Mouse (Mus musculus) stomach, postnatal 0 days (tissue): ENCODE data around the gene Rps3a1. TPM values are rescaled to one million over a fixed set of nuclear protein-coding genes. Genes with fewer than 3 reads are reported as not detected.

ENCODE experiments used
- ATAC-seq: fragments of 200-750 bp; cut with Nextera tagmentation; 2 replicates; pipeline ENCODE4 v1.8.0; 2017; ENCODE audit not compliant: low FRiP score, low TSS enrichment
- DNase-seq: peaks from one replicate; pipeline ENCODE4 v3.0.0-alpha.2; 2016; ENCODE audit warnings: low spot score
- H3K27ac ChIP-seq: fragments of 300-500 bp; sonication (generic); replicated peaks from 2 replicates; pipeline ENCODE4 v1.5.1; 2014; ENCODE audit warnings: mild to moderate bottlenecking, control low read depth
- H3K27me3 ChIP-seq: fragments of 300-500 bp; sonication (generic); 2 replicates; pipeline ENCODE4 v1.6.1; 2014; ENCODE audit warnings: low read length; ENCODE audit not compliant: control insufficient read depth, insufficient read depth
- H3K36me3 ChIP-seq: fragments of 300-500 bp; sonication (generic); 2 replicates; pipeline ENCODE4 v1.6.1; 2014; ENCODE audit warnings: low read length, mixed read lengths; ENCODE audit not compliant: control insufficient read depth, insufficient read depth
- H3K4me1 ChIP-seq: fragments of 300-500 bp; sonication (generic); replicated peaks from 2 replicates; pipeline ENCODE4 v1.6.1; 2014; ENCODE audit warnings: antibody characterized with exemption; ENCODE audit not compliant: control insufficient read depth, insufficient read depth
- H3K4me2 ChIP-seq: fragments of 300-500 bp; sonication (generic); replicated peaks from 2 replicates; pipeline ENCODE4 v1.6.1; 2014; ENCODE audit warnings: low read depth, mild to moderate bottlenecking, control low read depth, moderate library complexity
- H3K4me3 ChIP-seq: fragments of 300-500 bp; sonication (generic); 2 replicates; pipeline ENCODE4 v1.5.1; 2014; ENCODE audit warnings: low read depth, low read length, control low read depth
- H3K9ac ChIP-seq: fragments of 300-500 bp; sonication (generic); 2 replicates; pipeline ENCODE4 v1.6.1; 2014; ENCODE audit warnings: mild to moderate bottlenecking, low read length, control low read depth, mixed read lengths
- H3K9me3 ChIP-seq: fragments of 300-500 bp; sonication (generic); 2 replicates; pipeline ENCODE4 v1.6.1; 2016; ENCODE audit warnings: low read length; ENCODE audit not compliant: control insufficient read depth
- CTCF ChIP-seq: IDR thresholded peaks from 2 replicates; pipeline ENCODE4 v1.5.1; 2016; ENCODE audit warnings: antibody characterized with exemption, low read depth, mild to moderate bottlenecking, moderate library complexity
- EP300 ChIP-seq: optimal IDR thresholded peaks from 2 replicates; pipeline ENCODE3; 2016; ENCODE audit warnings: antibody characterized with exemption
- WGBS: fragments of 180-500 bp; shearing (Covaris S2); extraction: QIAGEN DNeasy Blood & Tissue Kit; methylation state at CpG from one replicate; pipeline ENCODE4 v1.1.7; 2014; 5-methylcytosine and 5-hydroxymethylcytosine counted together
- polyA plus RNA-seq: library from polyadenylated mRNA; unstranded; fragments of >200 nt; fragmentation: Nextera tagmentation; extraction: Ambion mirVana; gene quantifications from 2 replicates; pipeline ENCODE4 v1.2.1, GENCODE M21; 2015

Gene Rps3a1
- polyA plus RNA-seq, 1 experiment from 2014 or later, result 1,198 TPM

- Histone ChIP-seq H3K4me3 (no peak overlapping the region), H3K27me3 (no peaks in the 10 kb centered on the region), H3K4me2 (no peak overlapping the region), H3K36me3 (no peaks in the 10 kb centered on the region), H3K27ac (no peak overlapping the region), H3K9ac (no peak overlapping the region), H3K9me3 (no peaks in the 10 kb centered on the region), H3K4me1 (no peaks in the 10 kb centered on the region)
- 58% methylated on average over 9 of the region's 9 CpGs for WGBS
- TF ChIP-seq EP300, result no peak
- no peak for TF ChIP-seq CTCF
- no peak for DNase-seq
- ATAC-seq, result no peak
Observed at GRCm38 (mm10) chr3:86149521-86149920, 7.0 kb upstream of the Rps3a1 start.

GRCm38 (mm10) chr3:86149063-86149462 is 6.6 kb upstream of the Rps3a1 start:
- no peaks in the 10 kb centered on the region for H3K36me3 ChIP-seq
- no peak overlapping the region for H3K9ac ChIP-seq
- H3K4me1 ChIP-seq, result no peaks in the 10 kb centered on the region
- ATAC-seq (no peak), DNase-seq (no peak)
- 84% methylated on average over 6 of the region's 6 CpGs for WGBS
- no peak overlapping the region for H3K27ac ChIP-seq
- no peaks in the 10 kb centered on the region for H3K27me3 ChIP-seq
- H3K4me2 ChIP-seq, result no peak overlapping the region
- no peak overlapping the region for H3K4me3 ChIP-seq
- TF ChIP-seq CTCF, result no peak
- no peak for TF ChIP-seq EP300
- H3K9me3 ChIP-seq, result no peaks in the 10 kb centered on the region

- H3K4me2 ChIP-seq, result no peak overlapping the region
- no peak overlapping the region for H3K27ac ChIP-seq
- H3K9me3 ChIP-seq, result no peaks in the 10 kb centered on the region
- no peaks in the 10 kb centered on the region for H3K27me3 ChIP-seq
- no peaks in the 10 kb centered on the region for H3K4me1 ChIP-seq
- TF ChIP-seq CTCF, result no peak
- no peak for TF ChIP-seq EP300
- no peak for DNase-seq
- no peak for ATAC-seq
- H3K9ac ChIP-seq, result no peak overlapping the region
- 84% methylated on average over 6 of the region's 6 CpGs for WGBS
- H3K36me3 ChIP-seq, result peaks cover 2% of the 10 kb centered on the region; the same call in 1 of the 2 replicates
- no peak overlapping the region for H3K4me3 ChIP-seq
Observed at GRCm38 (mm10) chr3:86143343-86143742, 841 bp upstream of the Rps3a1 start.

GRCm38 (mm10) chr3:86142934-86143317 is 424 bp upstream of the Rps3a1 start:
- no peak overlapping the region for H3K4me3 ChIP-seq
- no peak for TF ChIP-seq EP300
- TF ChIP-seq CTCF, result no peak
- DNase-seq, result no peak

GRCm38 (mm10) chr3:86141886-86142262 is 628 bp downstream of the Rps3a1 start:
- Histone ChIP-seq H3K27ac (peak overlapping the region; percentile 94), H3K4me1 (no peaks in the 10 kb centered on the region), H3K4me3 (peak overlapping the region; percentile 95), H3K4me2 (peak overlapping the region; percentile 75), H3K9me3 (no peaks in the 10 kb centered on the region), H3K9ac (peak overlapping the region; percentile 99), H3K36me3 (peaks cover 5% of the 10 kb centered on the region; the same call in 1 of the 2 replicates), H3K27me3 (no peaks in the 10 kb centered on the region)
- under 1% methylated on average over 18 of the region's 18 CpGs for WGBS
- ATAC-seq (no peak), DNase-seq (no peak)
- no peak for TF ChIP-seq CTCF
- no peak for TF ChIP-seq EP300

More at GRCm38 (mm10) chr3:86142934-86143317, 424 bp upstream of the Rps3a1 start:
- H3K4me1 ChIP-seq, result no peaks in the 10 kb centered on the region
- H3K36me3 ChIP-seq, result peaks cover 2% of the 10 kb centered on the region; the same call in 1 of the 2 replicates
- H3K27ac ChIP-seq, result 0 out of 2 replicates have a peak overlapping the region, but pooled peaks have one; percentile 24
- H3K27me3 ChIP-seq, result no peaks in the 10 kb centered on the region
- ATAC-seq, result 0 out of 2 replicates have a peak, but pooled peaks have one; percentile 1
- 17% methylated on average over 6 of the region's 6 CpGs for WGBS
- H3K9me3 ChIP-seq, result no peaks in the 10 kb centered on the region
- H3K9ac ChIP-seq, result 0 out of 2 replicates have a peak overlapping the region, but pooled peaks have one; percentile 27
- H3K4me2 ChIP-seq, result peak overlapping the region; percentile 32

- no peaks in the 10 kb centered on the region for H3K27me3 ChIP-seq
- H3K9ac ChIP-seq, result peak overlapping the region; percentile 99
- no peaks in the 10 kb centered on the region for H3K4me1 ChIP-seq
- H3K9me3 ChIP-seq, result no peaks in the 10 kb centered on the region
- 6% methylated on average over 7 of the region's 7 CpGs for WGBS
- peak overlapping the region; percentile 94 for H3K27ac ChIP-seq
- DNase-seq, result peak; percentile 33
- peak; percentile 13; the same call in 1 of the 2 replicates for ATAC-seq
- H3K4me2 ChIP-seq, result peak overlapping the region; percentile 75
- H3K4me3 ChIP-seq, result peak overlapping the region; percentile 95
- peaks cover 5% of the 10 kb centered on the region; the same call in 1 of the 2 replicates for H3K36me3 ChIP-seq
- TF ChIP-seq CTCF, result no peak
- TF ChIP-seq EP300, result no peak
Observed at GRCm38 (mm10) chr3:86141366-86141765, 1.1 kb downstream of the Rps3a1 start.
